Mouse (Mus musculus): ENCODE measurements at regions not wholly inside any gene's neighbourhood (a gene's known extent, or its start where the extent isn't known, plus 50 kb on each side); places are given as distances from the start of the nearest gene placed in this dataset.

DNA sequence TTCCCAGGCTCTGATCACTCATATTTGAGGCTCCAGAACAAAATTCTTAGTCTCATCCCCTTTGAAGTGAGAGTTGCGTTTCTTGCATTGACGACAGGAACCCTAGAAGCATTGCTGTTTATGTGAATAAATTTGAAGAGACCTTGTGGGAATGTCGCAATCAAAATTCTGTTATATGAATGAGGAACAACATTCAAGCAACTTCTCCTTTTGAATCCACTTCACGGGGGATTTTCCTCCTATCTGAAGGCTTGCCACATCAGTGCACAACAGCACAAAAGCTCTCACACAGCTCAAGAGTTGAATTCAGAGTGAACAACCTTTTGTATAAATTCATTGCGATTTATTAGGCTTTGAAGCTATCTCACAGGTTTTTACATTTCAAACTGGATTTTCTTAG lies 360.2 kb upstream of the Fbxo33 start:
- H3K4me3 ChIP-seq = no peak overlapping the region
- no peak for ATAC-seq (ENCODE audit: low FRiP score)
- no peak overlapping the region for H3K4me2 ChIP-seq
- H3K27me3 ChIP-seq = no peaks in the 10 kb centered on the region
- 66% methylated on average over 5 of the region's 5 CpGs for WGBS
- no peaks in the 10 kb centered on the region for H3K9me3 ChIP-seq
- no peak overlapping the region for H3K9ac ChIP-seq
- H3K36me3 ChIP-seq = no peaks in the 10 kb centered on the region
- no peak overlapping the region for H3K27ac ChIP-seq
- no peaks in the 10 kb centered on the region for H3K4me1 ChIP-seq (replicated peaks)

GRCm38 (mm10) chr12:59563960-59564359 lies 344.4 kb upstream of the Fbxo33 start:
- no peak for ATAC-seq (ENCODE audit: low FRiP score)
- WGBS = 91% methylated on average over 3 of the region's 3 CpGs
- Histone ChIP-seq H3K27ac (no peak overlapping the region), H3K4me1 (replicated peaks) (no peaks in the 10 kb centered on the region), H3K9ac (no peak overlapping the region), H3K4me3 (no peak overlapping the region), H3K27me3 (no peaks in the 10 kb centered on the region), H3K9me3 (no peaks in the 10 kb centered on the region), H3K36me3 (no peaks in the 10 kb centered on the region), H3K4me2 (no peak overlapping the region)

DNA sequence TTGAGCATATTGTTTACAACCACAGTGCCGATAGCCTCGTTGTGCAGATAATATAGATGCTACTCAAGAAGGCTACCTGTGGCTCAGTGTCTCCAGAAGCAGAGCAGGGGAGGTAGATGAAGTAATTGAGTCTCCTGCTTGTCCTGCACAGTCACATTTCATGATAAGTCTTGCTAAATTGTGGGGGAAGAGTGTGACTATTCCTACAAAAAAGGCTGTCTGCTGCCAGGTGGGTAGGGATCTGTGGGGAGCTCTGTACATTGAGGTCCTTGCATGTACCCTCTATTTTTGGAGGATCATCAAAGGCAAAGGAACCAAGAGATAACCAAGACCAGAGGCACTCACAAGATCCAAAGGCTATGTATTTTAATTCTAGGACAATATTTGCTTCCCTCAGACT lies 320.3 kb upstream of the Fbxo33 start:
- ATAC-seq (ENCODE audit: low FRiP score) = no peak
- H3K9ac ChIP-seq = no peak overlapping the region
- H3K4me1 ChIP-seq (replicated peaks) = no peaks in the 10 kb centered on the region
- no peaks in the 10 kb centered on the region for H3K9me3 ChIP-seq
- no peak overlapping the region for H3K4me2 ChIP-seq
- no peak overlapping the region for H3K4me3 ChIP-seq
- no peaks in the 10 kb centered on the region for H3K27me3 ChIP-seq
- 83% methylated on average over 2 of the region's 2 CpGs for WGBS
- no peak overlapping the region for H3K27ac ChIP-seq
- H3K36me3 ChIP-seq = no peaks in the 10 kb centered on the region

- Histone ChIP-seq H3K27me3 (no peaks in the 10 kb centered on the region), H3K4me2 (no peak overlapping the region), H3K36me3 (no peaks in the 10 kb centered on the region), H3K4me3 (no peak overlapping the region), H3K9ac (no peak overlapping the region), H3K27ac (no peak overlapping the region), H3K9me3 (no peaks in the 10 kb centered on the region), H3K4me1 (replicated peaks) (no peaks in the 10 kb centered on the region)
- no peak for ATAC-seq (ENCODE audit: low FRiP score)
- WGBS = 86% methylated on average over 4 of the region's 4 CpGs
These were observed 311.0 kb upstream of the Fbxo33 start for GRCm38 (mm10) chr12:59530521-59530920.

GRCm38 (mm10) chr12:59523368-59523767 lies 303.8 kb upstream of the Fbxo33 start:
- Histone ChIP-seq H3K4me3 (no peak overlapping the region), H3K4me1 (replicated peaks) (no peaks in the 10 kb centered on the region), H3K27ac (no peak overlapping the region), H3K4me2 (no peak overlapping the region), H3K9me3 (no peaks in the 10 kb centered on the region), H3K27me3 (no peaks in the 10 kb centered on the region), H3K36me3 (no peaks in the 10 kb centered on the region), H3K9ac (no peak overlapping the region)
- ATAC-seq (ENCODE audit: low FRiP score) = no peak
- WGBS = 89% methylated on average over 2 of the region's 2 CpGs

- Histone ChIP-seq H3K27me3 (no peaks in the 10 kb centered on the region), H3K9me3 (no peaks in the 10 kb centered on the region), H3K4me2 (no peak overlapping the region), H3K36me3 (no peaks in the 10 kb centered on the region), H3K27ac (no peak overlapping the region), H3K4me3 (no peak overlapping the region), H3K4me1 (replicated peaks) (no peaks in the 10 kb centered on the region), H3K9ac (no peak overlapping the region)
- 91% methylated on average over 3 of the region's 3 CpGs for WGBS
- ATAC-seq (ENCODE audit: low FRiP score) = no peak
These were observed 302.4 kb upstream of the Fbxo33 start for GRCm38 (mm10) chr12:59521946-59522345.

- Histone ChIP-seq H3K9me3 (no peaks in the 10 kb centered on the region), H3K27me3 (no peaks in the 10 kb centered on the region), H3K4me1 (replicated peaks) (no peaks in the 10 kb centered on the region), H3K27ac (no peak overlapping the region), H3K9ac (no peak overlapping the region), H3K4me2 (no peak overlapping the region), H3K36me3 (no peaks in the 10 kb centered on the region), H3K4me3 (no peak overlapping the region)
- ATAC-seq (ENCODE audit: low FRiP score) = no peak
- 83% methylated on average over 4 of the region's 4 CpGs for WGBS
These were observed 290.3 kb upstream of the Fbxo33 start for GRCm38 (mm10) chr12:59509857-59510256.

DNA sequence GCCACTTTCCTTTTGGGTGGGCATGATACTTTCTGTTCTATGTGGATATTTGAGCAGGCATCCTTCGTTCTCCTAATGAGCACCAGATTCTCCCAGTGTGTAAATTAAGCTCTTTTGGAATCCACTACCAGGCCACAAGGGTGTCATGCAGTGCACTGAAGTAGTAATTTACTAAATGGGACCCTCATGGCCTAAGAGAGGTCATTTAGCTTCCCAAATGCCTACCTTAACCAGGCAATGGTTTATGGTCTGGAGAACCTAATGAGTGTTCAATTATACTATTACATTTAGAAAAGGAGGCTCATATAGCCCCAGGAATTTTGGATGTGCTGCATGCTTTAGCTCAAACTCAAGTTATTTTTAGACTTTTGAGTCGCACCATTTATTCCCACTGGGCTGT lies 289.6 kb upstream of the Fbxo33 start:
- Histone ChIP-seq H3K9me3 (no peaks in the 10 kb centered on the region), H3K27ac (no peak overlapping the region)
- no peak for ATAC-seq (ENCODE audit: low FRiP score)

GRCm38 (mm10) chr12:59507431-59507830 lies 287.9 kb upstream of the Fbxo33 start:
- H3K4me1 ChIP-seq (replicated peaks) = no peaks in the 10 kb centered on the region
- no peaks in the 10 kb centered on the region for H3K27me3 ChIP-seq
- H3K27ac ChIP-seq = no peak overlapping the region
- no peaks in the 10 kb centered on the region for H3K9me3 ChIP-seq
- no peak overlapping the region for H3K4me3 ChIP-seq
- no peaks in the 10 kb centered on the region for H3K36me3 ChIP-seq
- no peak overlapping the region for H3K4me2 ChIP-seq
- ATAC-seq (ENCODE audit: low FRiP score) = no peak
- H3K9ac ChIP-seq = no peak overlapping the region
- 38% methylated on average over 1 of the region's 1 CpGs for WGBS

More for the DNA sequence above, 289.6 kb upstream of the Fbxo33 start:
- 75% methylated on average over 2 of the region's 2 CpGs for WGBS
- Histone ChIP-seq H3K4me1 (replicated peaks) (no peaks in the 10 kb centered on the region), H3K27me3 (no peaks in the 10 kb centered on the region), H3K9ac (no peak overlapping the region), H3K36me3 (no peaks in the 10 kb centered on the region), H3K4me3 (no peak overlapping the region), H3K4me2 (no peak overlapping the region)

GRCm38 (mm10) chr12:59497434-59497833 lies 277.9 kb upstream of the Fbxo33 start:
- H3K4me1 ChIP-seq (replicated peaks) = no peaks in the 10 kb centered on the region
- no peak for ATAC-seq (ENCODE audit: low FRiP score)
- no peaks in the 10 kb centered on the region for H3K36me3 ChIP-seq
- no peak overlapping the region for H3K4me2 ChIP-seq
- no peaks in the 10 kb centered on the region for H3K27me3 ChIP-seq
- no peak overlapping the region for H3K4me3 ChIP-seq
- 95% methylated on average over 1 of the region's 1 CpGs for WGBS
- no peak overlapping the region for H3K27ac ChIP-seq
- H3K9ac ChIP-seq = no peak overlapping the region
- H3K9me3 ChIP-seq = no peaks in the 10 kb centered on the region

DNA sequence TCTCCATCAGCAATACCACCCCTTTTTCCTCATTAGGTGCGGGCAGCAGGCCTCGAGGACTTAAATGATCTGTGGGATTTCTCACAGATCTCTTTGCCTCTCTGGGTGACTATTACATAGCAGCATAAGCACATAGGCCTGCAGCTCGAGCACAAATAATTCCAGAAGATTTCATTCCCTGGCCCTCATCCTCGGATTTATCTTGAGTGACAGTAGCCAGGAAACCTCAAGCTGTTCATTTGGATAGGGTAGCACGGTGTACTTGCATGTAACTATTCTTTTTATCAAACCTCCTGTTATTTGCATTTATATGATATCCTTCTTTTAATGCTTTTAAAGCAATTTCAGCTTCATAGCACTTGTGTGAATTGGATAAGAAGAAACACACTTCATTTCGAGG lies 268.5 kb upstream of the Fbxo33 start:
- no peaks in the 10 kb centered on the region for H3K27me3 ChIP-seq
- no peaks in the 10 kb centered on the region for H3K4me1 ChIP-seq (replicated peaks)
- H3K36me3 ChIP-seq = no peaks in the 10 kb centered on the region
- no peaks in the 10 kb centered on the region for H3K9me3 ChIP-seq
- WGBS = 86% methylated on average over 6 of the region's 6 CpGs
- H3K4me3 ChIP-seq = no peak overlapping the region
- H3K27ac ChIP-seq = no peak overlapping the region
- no peak for ATAC-seq (ENCODE audit: low FRiP score)
- H3K4me2 ChIP-seq = no peak overlapping the region
- no peak overlapping the region for H3K9ac ChIP-seq

- Histone ChIP-seq H3K27ac (no peak overlapping the region), H3K4me1 (replicated peaks) (no peaks in the 10 kb centered on the region), H3K36me3 (no peaks in the 10 kb centered on the region), H3K27me3 (no peaks in the 10 kb centered on the region), H3K9ac (no peak overlapping the region), H3K9me3 (no peaks in the 10 kb centered on the region), H3K4me2 (no peak overlapping the region), H3K4me3 (no peak overlapping the region)
- no peak for ATAC-seq (ENCODE audit: low FRiP score)
- WGBS = 100% methylated on average over 1 of the region's 1 CpGs
These were observed 268.0 kb upstream of the Fbxo33 start for GRCm38 (mm10) chr12:59487507-59487906.

DNA sequence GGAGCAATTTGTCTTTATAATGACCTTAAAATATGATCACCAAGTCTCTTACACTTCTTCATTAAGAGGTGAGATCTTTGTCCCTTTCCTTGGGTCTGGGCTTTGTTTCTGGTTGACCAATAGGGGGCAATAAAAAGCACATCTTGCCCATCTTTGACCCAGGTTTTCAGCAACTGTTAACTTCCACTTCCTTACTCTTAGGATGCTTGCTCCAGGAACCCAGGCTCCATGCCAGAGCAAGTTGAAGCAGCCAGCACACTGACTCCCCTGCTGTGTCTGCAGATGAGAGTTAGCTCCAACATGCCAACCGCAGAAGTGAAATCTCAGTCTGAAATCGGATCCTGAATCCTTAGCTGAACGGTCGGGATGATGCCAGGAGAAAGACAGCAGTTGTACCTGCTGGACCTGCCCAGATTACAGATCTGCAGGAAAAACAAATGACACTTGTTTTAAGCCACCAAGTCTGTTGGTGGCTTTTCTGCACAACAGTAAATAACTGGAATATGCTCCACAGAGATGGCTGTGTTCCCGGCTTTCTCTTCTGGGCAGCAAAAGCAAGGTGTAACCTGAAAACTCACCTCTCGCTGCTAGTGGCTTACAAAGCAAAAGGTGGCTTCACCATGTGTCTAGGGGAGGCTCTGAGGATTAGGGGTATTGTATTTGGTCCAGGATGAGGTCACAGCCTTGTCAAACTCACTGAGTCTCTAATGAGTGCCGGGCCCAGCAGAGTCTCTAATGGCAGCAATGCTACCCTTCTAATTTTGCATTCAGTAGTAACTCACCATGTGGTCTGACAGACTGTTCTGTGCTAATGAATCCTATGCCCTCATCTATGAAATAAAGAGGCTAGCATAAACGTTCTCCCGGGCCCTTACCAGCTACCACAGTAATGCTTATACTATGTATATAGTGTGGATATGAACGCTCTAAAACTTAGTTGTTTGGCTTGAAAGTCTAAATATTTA lies 241.8 kb upstream of the Fbxo33 start:
- Histone ChIP-seq H3K4me2 (no peak overlapping the region), H3K27ac (no peak overlapping the region), H3K9ac (no peak overlapping the region), H3K4me3 (no peak overlapping the region), H3K27me3 (no peaks in the 10 kb centered on the region), H3K36me3 (no peaks in the 10 kb centered on the region), H3K4me1 (replicated peaks) (no peaks in the 10 kb centered on the region; the same call in 1 of the 2 replicates), H3K9me3 (no peaks in the 10 kb centered on the region)
- no peak for ATAC-seq (ENCODE audit: low FRiP score)
- WGBS = 75% methylated on average over 10 of the region's 10 CpGs
